Mouse (Mus musculus) adipocyte (in vitro differentiated cells): Measurements from ENCODE around the gene Gm10961.

Experiments
- DNase-seq: peaks from one replicate; pipeline ENCODE4 v3.0.0-alpha.2; 2016; ENCODE audit warnings: low spot score

The Gm10961 gene

DNA sequence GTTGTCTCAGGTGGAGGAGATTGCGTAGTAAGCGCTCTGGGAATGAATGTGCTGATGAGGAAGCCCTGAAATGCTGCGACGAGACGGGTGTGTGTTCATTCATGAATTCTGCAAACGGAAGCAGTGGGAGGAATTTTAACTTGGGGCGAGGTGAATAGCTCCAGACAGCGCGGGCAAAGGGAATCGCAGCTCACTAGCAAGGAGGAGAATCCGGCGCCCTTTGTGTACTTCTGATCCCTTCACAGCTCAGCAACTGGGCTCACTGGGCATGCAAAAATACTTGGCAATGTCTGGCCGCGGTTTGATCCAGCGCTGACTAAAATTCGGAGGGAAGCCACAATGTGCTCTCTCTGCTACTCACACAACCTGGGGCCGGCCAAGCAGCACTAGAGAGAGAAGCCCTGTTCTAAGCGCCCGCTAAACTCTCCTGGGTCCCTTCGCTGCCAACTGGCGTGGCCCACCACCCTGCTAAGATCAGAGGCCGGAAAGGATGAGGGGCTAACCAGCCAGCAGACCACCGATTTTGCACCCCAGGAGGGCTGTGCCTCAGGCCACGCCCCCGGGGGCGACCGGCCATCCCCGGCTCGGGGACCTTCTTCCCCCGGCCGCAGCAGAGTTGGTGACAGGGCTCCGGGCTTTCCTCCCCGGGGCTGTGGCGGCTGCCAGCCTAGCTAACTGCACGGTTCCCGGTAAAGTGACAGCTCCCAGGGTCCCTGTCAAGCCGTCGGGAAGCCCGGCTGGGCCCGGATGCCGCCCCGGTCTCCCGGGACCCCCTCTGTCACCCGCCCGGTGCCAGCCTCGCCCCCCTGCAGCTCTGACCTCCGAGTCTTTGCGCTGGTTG lies at the start of gene Gm10961:
Gm10961 (plus strand) TSS at position 641 of the 841 bp plus-strand sequence.
- peak; percentile 63 for DNase-seq

DNA sequence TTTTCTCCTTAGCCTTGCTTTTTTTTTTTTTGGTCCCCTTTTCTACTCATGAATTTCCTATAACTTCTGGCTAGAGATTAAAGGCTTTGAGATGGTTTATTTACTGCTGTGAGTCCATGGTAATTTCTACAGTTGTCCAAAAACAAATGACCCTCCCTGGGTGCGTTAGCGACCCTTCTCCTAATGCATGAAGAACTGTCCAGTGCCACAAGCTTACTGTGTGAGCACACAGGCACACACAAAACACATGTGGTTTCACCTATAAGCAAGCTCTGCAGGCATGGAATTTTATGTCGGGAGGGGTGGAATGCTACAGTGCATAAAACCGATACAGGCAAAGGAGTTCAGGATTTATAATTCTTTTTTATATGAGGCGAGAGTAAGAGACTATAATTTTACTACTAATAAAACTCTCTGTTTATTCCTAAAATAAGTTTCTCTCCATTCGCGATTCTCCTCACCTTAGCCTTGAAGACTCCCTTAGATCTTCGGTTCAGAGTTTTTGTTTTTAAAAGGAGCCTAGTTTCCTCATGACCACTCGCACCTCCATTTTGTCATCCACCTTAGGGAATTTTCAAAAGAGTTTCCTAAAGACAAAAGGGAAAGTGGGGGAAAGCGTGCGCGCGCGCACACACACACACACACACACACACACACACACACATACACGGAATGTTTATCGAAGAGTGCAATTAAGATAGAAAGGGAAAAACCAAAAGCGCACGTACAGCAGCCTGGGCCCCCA lies 48.8 kb upstream of the Gm10961 start:
- DNase-seq, result no peak

DNA sequence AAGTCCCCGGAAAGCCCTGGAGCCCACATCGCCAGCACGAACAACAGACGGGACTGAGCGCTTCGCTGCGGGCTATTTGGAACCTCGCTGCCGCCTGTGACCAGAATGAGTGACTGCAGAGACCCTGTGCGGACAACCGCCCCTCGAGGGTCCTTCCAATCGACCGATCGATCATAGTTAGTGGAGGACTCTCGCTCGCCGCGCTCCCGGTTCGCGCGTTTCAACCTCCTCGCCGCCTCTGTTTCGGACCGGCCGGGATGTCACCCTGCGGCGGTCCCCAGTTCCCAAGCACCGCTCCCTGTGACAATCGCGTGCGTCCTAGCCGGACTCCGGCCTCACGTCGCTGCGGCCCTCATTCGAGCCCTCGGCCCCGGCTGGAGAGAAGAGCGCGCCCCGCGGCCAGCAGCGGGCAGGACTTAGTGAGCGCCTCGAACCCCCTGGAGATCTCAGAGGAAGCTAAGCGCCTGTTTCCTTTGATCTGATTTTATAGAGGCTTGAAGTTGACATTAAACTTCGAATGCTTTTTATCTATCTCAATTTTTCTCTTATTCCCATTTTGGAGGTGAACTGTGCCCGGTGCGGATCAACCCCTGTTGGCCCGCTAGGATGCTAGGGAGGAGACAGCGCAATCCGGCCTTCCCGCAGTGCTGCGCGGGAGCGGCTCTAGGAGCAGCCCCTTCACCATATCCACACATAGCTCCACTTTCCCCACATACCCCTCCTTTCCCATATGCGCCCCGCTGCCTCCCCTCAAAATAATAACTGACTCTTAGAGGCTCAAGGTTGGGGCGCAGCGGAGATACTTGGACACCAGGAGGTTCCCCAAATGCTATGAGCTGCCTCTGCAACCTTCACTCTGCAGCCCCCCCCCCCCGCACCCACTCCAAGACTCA lies 48.0 kb upstream of the Gm10961 start:
- no peak for DNase-seq

DNA sequence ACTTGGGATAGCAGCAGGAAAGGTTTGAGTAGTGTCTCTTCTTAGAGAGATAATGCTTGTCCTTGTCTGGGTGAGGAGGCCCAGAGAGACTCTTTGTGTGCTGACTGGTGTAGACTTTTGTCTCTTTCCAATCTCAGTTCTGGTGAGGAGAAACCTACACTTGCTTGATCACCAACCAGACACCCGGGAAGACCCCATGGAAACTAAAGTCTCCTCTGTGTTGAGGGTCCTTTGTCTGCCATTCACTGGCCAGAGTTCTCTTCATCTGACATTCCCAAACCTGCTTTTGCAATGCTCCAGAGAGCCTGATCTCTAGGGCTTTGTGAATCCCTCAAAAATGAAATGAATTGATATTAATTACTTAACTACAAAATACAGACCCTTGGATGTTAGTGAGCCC lies 47.2 kb upstream of the Gm10961 start:
- DNase-seq, result no peak

DNA sequence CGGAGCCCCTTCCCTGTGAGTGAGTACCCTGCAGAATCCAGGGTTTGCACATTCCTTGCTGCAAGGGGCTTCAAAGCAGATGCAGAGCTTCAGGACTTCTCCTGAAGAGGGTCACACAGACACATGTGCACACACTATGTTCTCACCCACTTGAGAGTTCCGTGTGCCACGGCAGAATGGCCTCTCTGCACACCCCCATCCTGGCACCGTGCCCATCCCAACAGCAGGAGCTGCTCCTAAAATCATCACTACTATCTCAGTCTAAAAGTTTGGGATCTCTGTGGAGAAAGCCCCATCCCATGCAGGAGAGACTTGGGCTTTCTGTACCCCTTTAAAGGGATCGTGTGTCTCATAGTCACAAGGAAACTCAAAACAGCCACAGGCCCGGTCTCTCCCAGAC lies 44.6 kb upstream of the Gm10961 start:
- no peak for DNase-seq

DNA sequence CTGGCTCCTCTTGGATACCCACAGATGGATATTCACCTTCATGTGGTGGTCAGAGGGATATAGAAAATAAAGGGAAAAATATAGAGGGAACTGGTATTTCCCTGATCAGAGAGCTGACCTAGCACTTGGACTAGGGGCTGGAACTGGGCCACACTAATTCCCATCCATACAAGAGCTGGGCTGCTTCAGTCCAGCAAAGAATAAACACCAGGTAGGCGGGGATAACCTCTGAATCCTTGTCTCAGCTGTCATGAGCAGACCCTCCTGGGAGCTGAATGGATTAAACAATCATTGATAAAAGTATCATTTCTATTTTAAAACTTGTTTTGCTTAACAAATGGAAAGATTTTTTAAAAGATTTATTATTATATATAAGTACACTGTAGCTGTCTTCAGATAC lies 39.5 kb upstream of the Gm10961 start:
- no peak for DNase-seq

DNA sequence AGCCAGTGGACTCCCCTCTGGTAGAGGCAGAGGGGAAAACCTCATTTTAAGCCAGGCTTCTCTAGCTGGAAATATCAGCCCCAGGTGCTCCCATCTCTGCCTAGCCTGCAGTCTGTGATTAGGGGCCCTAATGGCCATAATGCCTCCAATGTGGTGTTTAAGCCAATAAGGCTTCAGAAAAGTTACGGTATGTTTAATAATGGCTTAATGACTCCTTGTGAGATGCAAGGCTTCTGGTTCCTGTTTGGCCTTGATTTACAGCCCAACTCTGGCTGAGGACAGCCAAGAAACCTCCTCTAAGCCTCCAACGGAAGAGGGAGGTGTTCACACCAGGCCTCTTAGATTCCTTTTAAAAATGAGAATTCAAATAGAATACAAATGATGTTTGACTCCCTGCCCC lies 37.5 kb upstream of the Gm10961 start:
- no peak for DNase-seq

DNA sequence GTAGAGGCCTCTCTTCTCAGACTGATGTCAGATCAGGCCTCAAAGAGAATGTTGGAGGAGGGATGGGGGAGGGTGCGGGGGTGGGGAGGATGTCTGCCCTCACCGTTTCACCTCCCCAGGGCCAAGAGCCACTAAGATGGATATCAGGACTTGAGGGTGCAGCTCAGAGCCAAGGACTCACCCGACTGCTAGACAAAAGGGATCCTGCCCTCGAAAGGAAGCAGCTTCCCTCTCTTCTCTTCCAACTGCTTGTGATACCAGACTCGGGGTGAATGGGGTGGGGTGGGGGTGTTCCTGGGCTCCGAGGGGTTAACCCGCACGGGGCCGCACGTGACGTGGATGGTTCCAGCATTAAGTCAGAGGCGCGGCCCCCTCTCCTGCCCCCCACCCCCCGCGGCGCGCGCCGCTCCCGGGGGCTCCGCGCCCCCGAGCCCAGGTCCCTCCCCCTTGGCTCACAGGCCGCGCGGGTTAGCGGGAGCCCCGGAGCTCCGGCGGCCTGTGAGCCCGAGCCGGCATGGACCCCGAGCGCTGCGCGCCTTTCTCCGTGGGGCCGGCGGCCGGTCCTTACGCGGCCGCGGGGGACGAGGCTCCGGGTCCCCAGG lies 36.4 kb upstream of the Gm10961 start, which contains the start of gene Alx3:
Alx3 (plus strand) TSS at position 370 of the 602 bp plus-strand sequence.
- no peak for DNase-seq

DNA sequence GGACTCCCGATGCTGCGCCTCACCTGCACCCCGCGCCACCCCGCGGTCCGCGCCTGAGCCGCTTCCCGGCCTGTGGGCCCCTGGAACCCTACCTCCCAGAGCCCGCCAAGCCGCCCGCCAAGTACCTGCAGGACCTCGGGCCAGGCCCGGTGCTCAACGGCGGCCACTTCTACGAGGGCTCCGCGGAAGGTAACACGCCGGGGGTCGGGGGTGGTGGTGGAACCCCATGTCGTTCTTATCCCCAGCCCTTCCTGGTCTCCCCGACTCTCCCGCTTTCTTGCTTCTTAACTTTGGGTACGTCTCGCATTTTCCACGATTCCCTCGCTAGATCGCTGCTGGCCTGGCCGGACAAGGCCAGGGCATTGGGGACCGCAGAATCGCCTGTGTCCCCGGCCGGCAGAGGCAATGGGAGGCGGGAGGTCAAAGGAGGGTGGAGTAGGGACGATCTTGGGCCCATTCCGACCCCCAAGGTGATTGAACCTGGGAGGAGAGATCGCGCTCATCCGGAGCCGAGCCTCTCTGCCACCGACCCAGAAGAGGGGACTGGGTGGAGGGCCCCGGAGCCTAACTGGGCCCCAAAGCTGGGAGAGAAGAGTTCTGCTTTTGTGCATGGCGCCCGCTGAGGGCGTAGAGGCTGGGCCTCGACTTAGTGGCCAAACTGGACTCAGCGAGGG lies 35.7 kb upstream of the Gm10961 start:
- DNase-seq, result no peak

DNA sequence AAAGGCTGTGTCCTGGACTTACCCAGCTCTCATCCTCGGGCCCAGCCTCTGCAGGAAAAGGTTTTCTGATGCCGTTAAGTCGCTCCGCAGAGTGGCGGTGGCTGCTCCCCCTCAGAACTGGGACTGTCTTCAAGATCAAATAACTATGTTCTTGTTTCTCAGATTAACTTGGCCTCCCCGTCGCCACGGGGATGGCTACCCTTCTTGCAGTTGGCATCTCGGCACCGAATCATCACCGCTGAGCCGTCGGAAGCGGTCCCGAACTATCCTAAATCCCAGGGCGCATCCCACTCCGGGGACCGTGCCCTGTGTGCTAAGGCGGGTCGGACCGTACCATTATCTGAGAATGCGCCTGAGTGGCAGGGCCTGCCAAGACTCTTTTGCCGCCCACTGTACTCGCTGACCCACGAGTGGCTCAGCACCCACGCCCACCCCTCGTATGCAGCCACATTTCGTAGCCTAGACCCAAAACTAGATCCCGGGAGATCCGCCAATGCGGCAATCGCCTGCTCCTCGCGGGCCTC lies 35.1 kb upstream of the Gm10961 start:
- DNase-seq, result no peak

DNA sequence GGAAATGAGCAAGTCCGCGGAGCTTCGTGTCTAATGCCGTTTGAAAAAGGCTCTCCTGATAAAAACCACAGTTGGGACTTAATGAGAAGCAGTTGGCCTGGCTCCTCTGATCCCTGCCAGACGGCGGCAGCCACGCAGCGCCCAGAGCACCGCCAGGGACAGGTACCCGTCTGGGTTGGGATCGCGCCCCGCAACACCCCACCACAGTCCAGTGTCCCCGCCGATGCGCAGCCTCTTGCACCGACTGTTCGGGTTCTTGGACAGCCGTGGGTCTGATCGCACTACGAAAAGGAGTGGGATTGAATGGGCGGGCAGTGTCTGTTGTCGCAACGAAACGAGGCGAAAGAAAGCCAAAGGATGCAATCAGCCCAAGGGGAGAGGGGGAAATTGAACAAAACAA lies 34.6 kb upstream of the Gm10961 start:
- no peak for DNase-seq

DNA sequence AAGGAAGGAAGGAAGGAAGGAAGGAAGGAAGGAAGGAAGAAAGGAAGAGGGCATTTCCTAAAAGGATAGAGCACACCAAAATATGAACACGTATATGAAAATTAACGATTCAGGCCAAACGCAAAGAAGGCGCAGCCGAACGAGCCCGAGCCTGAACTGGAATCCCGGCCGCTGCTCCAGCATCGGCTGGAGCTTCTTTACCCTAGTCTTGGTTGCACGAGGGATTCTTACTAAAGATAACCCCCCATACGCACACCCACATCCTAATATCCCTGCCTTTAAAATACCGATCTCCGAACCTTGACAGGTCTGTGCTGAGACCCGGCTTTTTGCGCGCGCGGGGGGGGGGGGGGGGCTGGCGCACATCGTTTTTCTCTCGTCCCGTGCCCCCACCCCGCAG lies 34.0 kb upstream of the Gm10961 start:
- no peak for DNase-seq

DNA sequence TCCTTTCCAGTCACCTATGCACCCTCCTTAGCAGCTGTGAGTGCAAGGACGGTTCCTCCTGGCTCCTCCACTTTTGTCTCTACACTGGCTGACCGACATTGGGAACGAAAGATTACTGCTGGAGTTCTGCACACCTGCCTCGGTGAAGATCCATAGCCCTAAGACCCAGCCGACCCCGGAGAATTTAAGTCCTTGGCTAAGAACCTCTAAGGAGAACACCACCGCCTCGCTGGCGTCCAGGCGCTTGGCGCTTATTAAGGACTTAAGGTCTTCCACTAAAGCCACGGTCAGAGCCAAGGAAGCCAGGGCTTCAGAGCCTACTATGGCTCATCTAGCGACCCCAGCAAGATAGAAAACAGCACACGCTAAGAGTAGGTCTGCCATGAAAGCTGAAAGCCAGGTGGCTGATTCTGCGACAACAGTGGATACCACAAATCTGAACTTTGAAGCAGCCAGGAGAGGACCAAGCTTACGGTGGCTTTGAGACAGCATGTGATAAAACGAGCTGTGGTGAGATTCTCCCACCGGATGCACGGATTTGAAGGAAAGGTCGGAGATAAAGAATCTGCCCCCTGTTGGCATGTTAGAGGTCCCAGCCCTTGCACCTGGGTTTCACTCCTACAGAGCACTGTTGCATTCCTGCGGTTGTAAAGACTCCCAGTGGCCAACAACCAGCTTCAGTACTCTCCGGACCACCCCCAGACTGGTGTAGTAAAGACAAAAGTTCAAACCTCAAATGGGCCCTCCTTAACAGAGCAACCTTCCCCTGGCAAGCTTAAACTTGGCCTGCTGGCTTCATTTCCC lies 33.3 kb upstream of the Gm10961 start:
- DNase-seq, result no peak

DNA sequence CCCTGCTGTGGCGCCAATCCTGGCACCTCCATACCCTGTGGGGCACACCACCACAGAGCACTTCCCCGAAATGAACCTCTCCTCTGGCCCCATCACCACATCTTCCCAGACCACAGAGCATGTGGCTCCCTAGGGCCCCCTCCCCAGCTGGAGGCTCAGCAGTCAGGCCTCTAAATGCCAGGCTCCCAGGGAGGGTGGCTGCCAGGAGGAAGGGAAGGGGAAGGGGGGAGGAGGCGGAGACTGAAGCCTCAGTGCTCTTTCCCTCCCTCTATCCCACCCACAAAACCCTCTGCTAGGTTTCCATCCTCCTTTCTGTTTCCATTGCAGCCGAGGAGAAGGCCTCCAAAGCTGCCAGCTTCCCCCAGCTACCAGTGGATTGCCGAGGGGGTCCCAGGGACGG lies 31.0 kb upstream of the Gm10961 start:
- DNase-seq, result no peak

DNA sequence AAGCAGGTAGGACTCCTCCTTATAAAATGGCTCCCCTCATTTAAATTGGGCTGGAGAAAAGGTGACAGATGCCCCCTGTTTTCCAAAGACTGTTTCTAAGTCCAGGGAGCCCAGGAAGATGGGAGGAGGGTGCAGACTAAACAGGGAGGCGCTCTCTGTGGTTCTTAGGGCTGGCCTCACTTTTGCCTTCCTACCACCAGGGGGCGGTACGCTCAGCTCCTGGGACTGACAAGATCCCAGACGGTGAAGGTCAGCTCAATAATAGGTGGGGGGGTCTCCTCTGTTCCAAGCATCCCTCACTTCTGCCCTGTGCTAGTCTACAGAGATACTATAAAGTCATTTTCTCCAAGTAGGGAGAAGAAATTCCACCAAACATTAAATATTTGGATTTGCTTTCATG lies 25.8 kb upstream of the Gm10961 start:
- peak; percentile 53 for DNase-seq

DNA sequence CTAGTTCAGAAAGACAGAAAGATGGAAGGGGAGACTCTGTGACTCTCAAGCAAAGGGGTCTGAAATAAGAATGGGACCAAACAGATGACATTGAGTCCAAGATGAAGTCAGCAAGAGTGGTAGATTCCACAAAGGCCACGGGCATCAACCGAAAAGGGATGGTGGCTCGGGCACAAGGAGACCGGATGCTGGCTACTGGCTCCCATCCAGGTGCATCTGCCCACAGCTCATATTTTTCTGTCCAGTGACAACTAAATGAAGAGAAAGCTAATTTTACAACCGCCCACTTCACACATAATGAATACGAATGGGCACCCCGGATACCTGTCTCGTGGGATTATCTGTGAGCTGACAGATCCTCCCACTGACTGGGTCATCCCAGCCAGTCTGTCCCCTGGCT lies 23.9 kb upstream of the Gm10961 start:
- no peak for DNase-seq

DNA sequence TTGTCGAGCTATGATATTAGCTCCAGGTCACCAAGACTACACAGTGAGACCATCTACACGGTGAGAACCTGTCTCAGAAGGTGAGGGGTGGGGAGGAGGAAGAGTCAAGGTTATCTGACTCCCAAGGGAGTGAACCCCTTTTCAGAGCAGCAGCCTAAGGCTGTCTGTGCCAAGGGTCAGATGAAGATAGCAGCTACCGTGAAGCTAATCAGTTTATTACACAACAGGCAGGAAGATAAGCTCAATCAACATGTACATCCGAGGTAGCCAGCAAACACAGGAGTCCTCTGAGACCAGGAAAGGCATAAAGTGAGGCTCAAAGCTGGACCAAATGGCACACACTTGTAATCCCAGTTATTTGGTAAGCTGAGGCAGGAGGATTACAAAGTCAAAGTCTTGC lies 22.3 kb upstream of the Gm10961 start:
- DNase-seq, result no peak

DNA sequence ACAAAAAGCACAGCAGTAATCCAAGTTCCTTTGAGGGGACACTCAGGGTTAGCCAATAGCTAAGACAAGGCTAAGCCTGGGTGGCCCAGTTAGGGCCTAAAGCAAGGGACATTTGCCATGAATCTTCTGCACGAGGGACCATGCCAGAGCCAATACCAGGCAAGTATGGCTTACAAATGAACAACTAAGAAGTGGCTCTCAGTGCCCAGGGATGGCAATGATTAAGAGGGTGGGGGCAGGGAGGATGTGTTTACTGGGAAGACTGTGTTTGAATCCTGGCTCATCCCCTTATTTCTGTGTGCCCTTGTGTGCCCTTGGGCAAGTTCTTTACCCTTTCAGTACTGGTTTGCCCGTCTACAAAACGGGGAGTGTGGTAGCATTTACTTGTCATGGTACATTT lies 21.7 kb upstream of the Gm10961 start:
- no peak for DNase-seq

DNA sequence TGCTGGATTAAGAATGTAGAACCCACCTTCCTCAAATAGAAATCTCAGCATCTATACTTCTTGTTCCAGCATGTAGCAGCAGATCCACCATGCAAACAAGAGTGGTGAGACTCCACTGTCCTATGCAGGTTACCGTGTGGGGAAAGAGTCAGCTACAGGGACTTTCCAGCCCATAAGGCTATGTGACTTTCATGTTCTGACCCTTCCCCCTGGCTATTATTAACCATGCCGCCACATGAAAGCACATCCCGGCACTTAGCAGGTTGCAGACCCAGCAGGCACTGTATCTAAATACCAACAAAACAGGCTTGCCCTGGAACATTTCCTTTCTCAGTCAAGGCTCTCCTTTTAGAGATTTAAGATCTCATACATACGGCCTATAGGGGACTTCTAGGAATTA lies 19.7 kb upstream of the Gm10961 start:
- no peak for DNase-seq

DNA sequence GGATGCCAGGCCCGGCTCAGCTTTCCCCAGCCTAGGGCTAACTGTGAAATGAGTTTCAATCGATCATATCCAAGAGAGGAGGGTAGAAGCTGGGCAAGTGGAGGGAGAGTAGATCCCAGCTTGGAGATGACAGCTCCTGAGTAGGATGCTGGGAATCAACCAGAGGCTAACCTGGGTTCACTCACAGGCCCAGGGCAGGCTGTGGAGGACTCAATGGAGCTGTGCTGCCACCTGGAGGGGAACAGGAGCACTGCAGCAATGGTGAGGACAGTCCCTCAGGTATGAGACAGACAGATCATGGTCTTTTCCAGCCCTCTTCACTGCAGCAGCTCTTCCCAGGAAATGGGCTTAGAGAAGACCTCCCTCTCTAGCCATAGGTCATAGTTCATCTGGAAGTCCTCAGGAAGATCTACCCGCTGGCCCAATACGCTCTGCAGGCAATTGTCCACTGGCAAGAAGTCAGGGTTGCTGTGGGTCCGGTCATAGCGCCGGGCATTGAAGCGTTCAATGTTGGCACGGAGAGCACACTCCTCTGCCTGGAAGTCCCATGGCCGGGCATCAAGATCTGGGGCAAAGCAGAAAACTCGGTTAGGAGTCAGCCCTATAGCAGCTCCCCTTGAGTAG lies 18.1 kb upstream of the Gm10961 start:
- DNase-seq, result peak; percentile 70
